In the genomic region with DNA sequence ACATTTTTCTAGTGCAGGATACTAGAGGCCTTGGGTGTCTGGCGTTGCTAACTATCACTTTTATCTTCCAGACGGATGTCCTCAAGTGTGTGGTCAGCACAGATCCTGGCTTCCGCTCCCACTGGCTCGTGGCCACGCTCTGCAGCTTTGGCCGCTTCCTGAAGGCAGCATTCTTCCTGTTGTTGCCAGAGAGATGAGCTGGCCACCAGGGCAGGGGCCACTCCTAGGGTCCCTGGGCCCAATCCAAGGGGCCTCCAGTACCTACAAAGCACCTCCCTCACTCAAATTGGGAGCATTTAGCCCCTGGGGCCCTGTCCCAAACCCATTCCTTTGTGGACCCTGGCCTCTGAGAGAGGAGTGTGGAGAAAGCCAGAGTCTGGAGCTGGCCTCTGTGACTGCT, we compare ENCODE assay signal across 9 mouse cellular contexts. TPM values are rescaled to one million over a fixed set of nuclear protein-coding genes. Genes with fewer than 3 reads are reported as not detected.
DNase-seq lines count a peak whose midpoint lies in the region; ATAC-seq and TF ChIP-seq lines count a peak whose summit lies in the region.
"Had no signal": no experiment of that assay in that cellular context is flagged by ENCODE, and none has a peak within 500 bp of the region (broad histone marks: within the 10 kb centered on the region; RNA-seq: fewer than 3 reads in every experiment).

No protein-coding gene starts in this region.

- no peak overlapping the region for H3K4me2 ChIP-seq in hindbrain, embryonic 16.5 days (ENCODE audit: low read length)
- H3K4me2 ChIP-seq in hindbrain, embryonic 11.5 days (replicated peaks; ENCODE audit: low read depth, low read length) = no peak overlapping the region
- H3K4me2 ChIP-seq in stomach, postnatal 0 days (replicated peaks; ENCODE audit: low read depth) = no peak overlapping the region
- no peak overlapping the region for H3K4me2 ChIP-seq in midbrain, embryonic 13.5 days (replicated peaks)
- H3K4me2 ChIP-seq: limb, embryonic 12.5 days had no signal

- 78% methylated on average over 6 of the region's 6 CpGs for WGBS in hindbrain, embryonic 16.5 days
- 84% methylated on average over 6 of the region's 6 CpGs for WGBS in hindbrain, embryonic 11.5 days
- 58% methylated on average over 6 of the region's 6 CpGs for WGBS in stomach, postnatal 0 days
- WGBS in midbrain, embryonic 13.5 days = 89% methylated on average over 6 of the region's 6 CpGs

- H3K4me1 ChIP-seq in hindbrain, embryonic 16.5 days (ENCODE audit: control insufficient read depth, insufficient read depth, low read depth, low read length) = no peaks in the 10 kb centered on the region
- H3K4me1 ChIP-seq in hindbrain, embryonic 11.5 days (replicated peaks; ENCODE audit: control insufficient read depth, insufficient read depth, low read length) = no peaks in the 10 kb centered on the region
- no peaks in the 10 kb centered on the region for H3K4me1 ChIP-seq in stomach, postnatal 0 days (replicated peaks; ENCODE audit: control insufficient read depth, insufficient read depth)
- H3K4me1 ChIP-seq in midbrain, embryonic 13.5 days (replicated peaks) = no peaks in the 10 kb centered on the region
- H3K4me1 ChIP-seq: limb, embryonic 12.5 days had no signal

- H3K27ac ChIP-seq in hindbrain, embryonic 16.5 days (ENCODE audit: low read depth, low read length) = peak overlapping the region; percentile 32; the same call in 1 of the 2 replicates
- no peak overlapping the region for H3K27ac ChIP-seq in hindbrain, embryonic 11.5 days (ENCODE audit: low read depth, low read length)
- peak overlapping the region; percentile 35; the same call in 1 of the 2 replicates for H3K27ac ChIP-seq in stomach, postnatal 0 days (replicated peaks)
- H3K27ac ChIP-seq in midbrain, embryonic 13.5 days = no peak overlapping the region
- H3K27ac ChIP-seq: limb, embryonic 12.5 days had no signal

- H3K9me3 ChIP-seq in hindbrain, embryonic 16.5 days (ENCODE audit: control insufficient read depth, low read length) = no peaks in the 10 kb centered on the region
- H3K9me3 ChIP-seq in hindbrain, embryonic 11.5 days (ENCODE audit: control insufficient read depth, low read length) = no peaks in the 10 kb centered on the region
- no peaks in the 10 kb centered on the region for H3K9me3 ChIP-seq in stomach, postnatal 0 days (ENCODE audit: control insufficient read depth, low read length)
- no peaks in the 10 kb centered on the region for H3K9me3 ChIP-seq in midbrain, embryonic 13.5 days
- H3K9me3 ChIP-seq: limb, embryonic 12.5 days had no signal

- no peak overlapping the region for H3K9ac ChIP-seq in hindbrain, embryonic 16.5 days (ENCODE audit: low read depth, low read length)
- H3K9ac ChIP-seq in hindbrain, embryonic 11.5 days (ENCODE audit: low read depth, low read length) = no peak overlapping the region
- H3K9ac ChIP-seq in stomach, postnatal 0 days (ENCODE audit: low read length) = no peak overlapping the region
- H3K9ac ChIP-seq in midbrain, embryonic 13.5 days (replicated peaks) = no peak overlapping the region
- H3K9ac ChIP-seq: limb, embryonic 12.5 days had no signal

- no peak for TF ChIP-seq CTCF in stomach, postnatal 0 days (IDR thresholded peaks at IDR 0.05; ENCODE audit: low read depth)

- ATAC-seq in hindbrain, embryonic 16.5 days = no peak
- ATAC-seq in hindbrain, embryonic 11.5 days (ENCODE audit: low FRiP score) = no peak
- no peak; the same call in 1 of the 2 replicates for ATAC-seq in stomach, postnatal 0 days (ENCODE audit: low FRiP score, low TSS enrichment)
- no peak for ATAC-seq in midbrain, embryonic 13.5 days

- H3K27me3 ChIP-seq in hindbrain, embryonic 16.5 days (replicated peaks; ENCODE audit: control insufficient read depth, insufficient read depth, low read length) = no peaks in the 10 kb centered on the region
- no peaks in the 10 kb centered on the region for H3K27me3 ChIP-seq in hindbrain, embryonic 11.5 days (ENCODE audit: control insufficient read depth, insufficient read depth, low read length)
- H3K27me3 ChIP-seq in stomach, postnatal 0 days (ENCODE audit: control insufficient read depth, insufficient read depth, low read length) = no peaks in the 10 kb centered on the region
- H3K27me3 ChIP-seq in midbrain, embryonic 13.5 days = no peaks in the 10 kb centered on the region
- H3K27me3 ChIP-seq: limb, embryonic 12.5 days had no signal

- peaks cover 15% of the 10 kb centered on the region for H3K36me3 ChIP-seq in hindbrain, embryonic 16.5 days (ENCODE audit: control insufficient read depth, insufficient read depth, low read length)
- H3K36me3 ChIP-seq in hindbrain, embryonic 11.5 days (ENCODE audit: control insufficient read depth, insufficient read depth, low read length) = no peaks in the 10 kb centered on the region
- no peaks in the 10 kb centered on the region; the same call in none of the 2 replicates for H3K36me3 ChIP-seq in stomach, postnatal 0 days (ENCODE audit: control insufficient read depth, insufficient read depth, low read length)
- H3K36me3 ChIP-seq in midbrain, embryonic 13.5 days = peaks cover 29% of the 10 kb centered on the region

- TF ChIP-seq EP300 in stomach, postnatal 0 days (optimal IDR thresholded peaks at IDR 0.05) = no peak

- no peak for DNase-seq in hindbrain, embryonic 11.5 days (ENCODE audit: low spot score)
- DNase-seq in gastrocnemius, postnatal 4 days (ENCODE audit: low spot score in 2 of 2) = peak; percentile 45 to 63
- peak; percentile 88 for DNase-seq in kidney, postnatal 14 days
- no peak for DNase-seq in stomach, postnatal 0 days (ENCODE audit: low spot score)
- DNase-seq in natural killer cell, adult 2 months (ENCODE audit: low spot score in 2 of 2) = no peak
- no peak for DNase-seq in embryo, embryonic 10.5 days (ENCODE audit: low spot score)

- no peak overlapping the region for H3K4me3 ChIP-seq in hindbrain, embryonic 16.5 days (ENCODE audit: low read length)
- H3K4me3 ChIP-seq in hindbrain, embryonic 11.5 days (ENCODE audit: low read depth, low read length) = no peak overlapping the region
- H3K4me3 ChIP-seq in stomach, postnatal 0 days (ENCODE audit: low read depth, low read length) = no peak overlapping the region
- H3K4me3 ChIP-seq in midbrain, embryonic 13.5 days (replicated peaks) = no peak overlapping the region
- H3K4me3 ChIP-seq: limb, embryonic 12.5 days had no signal

RNA-seq across cellular contexts. Expression of a gene that starts 9.5 kb away (rescaled TPM):
- polyA plus RNA-seq in hindbrain, embryonic 16.5 days (2015; fragmentation: Nextera tagmentation; extraction: Ambion mirVana) = 102 and 109 TPM in 2 replicates
- polyA plus RNA-seq in hindbrain, embryonic 11.5 days (2014; fragmentation: Nextera tagmentation; extraction: Ambion mirVana) = 29.4 and 30.6 TPM in 2 replicates
- total RNA-seq in gastrocnemius, postnatal 4 days (2021) = 10 to 100 TPM in 1 of 2 experiments, 1 to 10 TPM in 1; 9.4 to 11.4 TPM
- 66.9 and 69.9 TPM in 2 replicates for polyA plus RNA-seq in stomach, postnatal 0 days (2015; fragmentation: Nextera tagmentation; extraction: Ambion mirVana)
- polyA plus RNA-seq in midbrain, embryonic 13.5 days (2015; fragmentation: Nextera tagmentation; extraction: Ambion mirVana) = 59.1 and 61.2 TPM in 2 replicates

RNA-seq across cellular contexts. Expression of a gene that starts 36.5 kb away (rescaled TPM):
- polyA plus RNA-seq in hindbrain, embryonic 16.5 days (2015; fragmentation: Nextera tagmentation; extraction: Ambion mirVana) = 347 and 377 TPM in 2 replicates
- polyA plus RNA-seq in hindbrain, embryonic 11.5 days (2014; fragmentation: Nextera tagmentation; extraction: Ambion mirVana) = 227 and 232 TPM in 2 replicates
- 100 to 1,000 TPM; 128 to 141 TPM for total RNA-seq in gastrocnemius, postnatal 4 days (2021)
- 107 and 115 TPM in 2 replicates for polyA plus RNA-seq in stomach, postnatal 0 days (2015; fragmentation: Nextera tagmentation; extraction: Ambion mirVana)
- polyA plus RNA-seq in midbrain, embryonic 13.5 days (2015; fragmentation: Nextera tagmentation; extraction: Ambion mirVana) = 280 and 291 TPM in 2 replicates

RNA-seq across cellular contexts. Expression of a gene that starts 56.3 kb away (rescaled TPM):
- 85.6 and 92.1 TPM in 2 replicates for polyA plus RNA-seq in hindbrain, embryonic 16.5 days (2015; fragmentation: Nextera tagmentation; extraction: Ambion mirVana)
- 89.7 and 101 TPM in 2 replicates for polyA plus RNA-seq in hindbrain, embryonic 11.5 days (2014; fragmentation: Nextera tagmentation; extraction: Ambion mirVana)
- total RNA-seq in gastrocnemius, postnatal 4 days (2021) = 10 to 100 TPM; 41.7 to 46.7 TPM
- 61.7 and 63.0 TPM in 2 replicates for polyA plus RNA-seq in stomach, postnatal 0 days (2015; fragmentation: Nextera tagmentation; extraction: Ambion mirVana)
- 107 and 109 TPM in 2 replicates for polyA plus RNA-seq in midbrain, embryonic 13.5 days (2015; fragmentation: Nextera tagmentation; extraction: Ambion mirVana)

RNA-seq across cellular contexts. Expression of a gene that starts 59.7 kb away (rescaled TPM):
- 51.3 and 52.6 TPM in 2 replicates for polyA plus RNA-seq in hindbrain, embryonic 16.5 days (2015; fragmentation: Nextera tagmentation; extraction: Ambion mirVana)
- polyA plus RNA-seq in hindbrain, embryonic 11.5 days (2014; fragmentation: Nextera tagmentation; extraction: Ambion mirVana) = 34.3 and 43.0 TPM in 2 replicates
- 10 to 100 TPM; 44.2 to 45.4 TPM for total RNA-seq in gastrocnemius, postnatal 4 days (2021)
- 47.8 and 52.3 TPM in 2 replicates for polyA plus RNA-seq in stomach, postnatal 0 days (2015; fragmentation: Nextera tagmentation; extraction: Ambion mirVana)
- 41.7 and 49.2 TPM in 2 replicates for polyA plus RNA-seq in midbrain, embryonic 13.5 days (2015; fragmentation: Nextera tagmentation; extraction: Ambion mirVana)

Comparison
In these comparisons a context has a peak if more than half of its experiments do, and no peak if none do; other contexts are left out.
1. H3K27ac ChIP-seq: peak in hindbrain, embryonic 16.5 days (single experiment) and stomach, postnatal 0 days (single experiment); none in hindbrain, embryonic 11.5 days (single experiment) and midbrain, embryonic 13.5 days (single experiment).
2. DNase-seq: peak in gastrocnemius, postnatal 4 days (2 of 2) and kidney, postnatal 14 days (single experiment); none in hindbrain, embryonic 11.5 days (single experiment), stomach, postnatal 0 days (single experiment), natural killer cell, adult 2 months (0 of 2) and embryo, embryonic 10.5 days (single experiment).